Mouse (Mus musculus) hindbrain, embryonic 13.5 days (tissue): ENCODE measurements around the gene Ctcf. TPM values are rescaled to one million over a fixed set of nuclear protein-coding genes. Genes with fewer than 3 reads are reported as not detected.
A peak's percentile ranks its signal among the peaks of the same experiment; 100 is the strongest.

Source experiments
- ATAC-seq: fragments of 200-750 bp; cut with Nextera tagmentation; 2 replicates; pipeline ENCODE4 v1.8.0; 2017; ENCODE audit warnings: moderate TSS enrichment; ENCODE audit not compliant: low FRiP score
- H3K27ac ChIP-seq: fragments of 300-500 bp; sonication (generic); 2 replicates; pipeline ENCODE4 v1.5.1; 2015; ENCODE audit warnings: inconsistent platforms, mild to moderate bottlenecking, moderate library complexity
- H3K27me3 ChIP-seq: fragments of 300-500 bp; sonication (generic); 2 replicates; pipeline ENCODE4 v1.6.1; 2015; ENCODE audit warnings: mild to moderate bottlenecking, inconsistent platforms
- H3K36me3 ChIP-seq: fragments of 300-500 bp; sonication (generic); 2 replicates; pipeline ENCODE4 v1.6.1; 2015; ENCODE audit warnings: mild to moderate bottlenecking, inconsistent platforms
- H3K4me1 ChIP-seq: fragments of 300-500 bp; sonication (generic); replicated peaks from 2 replicates; pipeline ENCODE4 v1.6.1; 2015; ENCODE audit warnings: inconsistent platforms
- H3K4me2 ChIP-seq: fragments of 300-500 bp; sonication (generic); 2 replicates; pipeline ENCODE4 v1.6.1; 2015; ENCODE audit warnings: inconsistent platforms, mild to moderate bottlenecking, moderate library complexity
- H3K4me3 ChIP-seq: fragments of 300-500 bp; sonication (generic); 2 replicates; pipeline ENCODE4 v1.5.1; 2015; ENCODE audit warnings: mild to moderate bottlenecking, inconsistent platforms
- H3K9ac ChIP-seq: fragments of 300-500 bp; sonication (generic); 2 replicates; pipeline ENCODE4 v1.6.1; 2015; ENCODE audit warnings: mild to moderate bottlenecking, inconsistent platforms
- H3K9me3 ChIP-seq: fragments of 300-500 bp; sonication (generic); 2 replicates; pipeline ENCODE4 v1.6.1; 2016; ENCODE audit warnings: inconsistent platforms
- WGBS: fragments of 180-500 bp; shearing (Covaris S2); methylation state at CpG from one replicate; pipeline ENCODE4 v1.1.7; 2015; 5-methylcytosine and 5-hydroxymethylcytosine counted together
- polyA plus RNA-seq: library from polyadenylated mRNA; unstranded; fragments of >200 nt; fragmentation: Nextera tagmentation; extraction: Ambion mirVana; gene quantifications from 2 replicates; pipeline ENCODE4 v1.2.1, GENCODE M21; 2015

Gene Ctcf
- polyA plus RNA-seq, 1 experiment from 2014 or later, result 114 TPM

- Histone ChIP-seq H3K9me3 (no peaks in the 10 kb centered on the region), H3K4me1 (peaks cover 39% of the 10 kb centered on the region), H3K36me3 (peaks cover 86% of the 10 kb centered on the region), H3K4me3 (no peak overlapping the region), H3K27me3 (peaks cover 16% of the 10 kb centered on the region), H3K9ac (0 out of 2 replicates have a peak overlapping the region, but pooled peaks have one; percentile 8), H3K27ac (no peak overlapping the region), H3K4me2 (no peak overlapping the region)
- WGBS, result 95% methylated on average over 19 of the region's 19 CpGs
- no peak for ATAC-seq
These were observed 17.3 kb upstream of the Ctcf start for GRCm38 (mm10) chr8:105618892-105619591.

- Histone ChIP-seq H3K4me1 (peaks cover 40% of the 10 kb centered on the region), H3K9me3 (no peaks in the 10 kb centered on the region), H3K9ac (no peak overlapping the region), H3K4me2 (no peak overlapping the region), H3K36me3 (peaks cover 81% of the 10 kb centered on the region), H3K4me3 (no peak overlapping the region), H3K27ac (no peak overlapping the region), H3K27me3 (peaks cover 4% of the 10 kb centered on the region; the same call in 1 of the 2 replicates)
- ATAC-seq, result no peak
- 89% methylated on average over 19 of the region's 19 CpGs for WGBS
These were observed 16.2 kb upstream of the Ctcf start for GRCm38 (mm10) chr8:105620211-105620610.

GRCm38 (mm10) chr8:105620946-105621720 is 15.2 kb upstream of the Ctcf start:
- ATAC-seq, result no peak
- Histone ChIP-seq H3K4me2 (no peak overlapping the region), H3K27me3 (no peaks in the 10 kb centered on the region), H3K4me3 (no peak overlapping the region), H3K9ac (peak overlapping the region; percentile 49; the same call in 1 of the 2 replicates), H3K27ac (peak overlapping the region; percentile 79), H3K9me3 (no peaks in the 10 kb centered on the region), H3K4me1 (peaks cover 47% of the 10 kb centered on the region), H3K36me3 (peaks cover 72% of the 10 kb centered on the region)
- WGBS, result 90% methylated on average over 21 of the region's 21 CpGs

GRCm38 (mm10) chr8:105621841-105622240 is 14.5 kb upstream of the Ctcf start:
- Histone ChIP-seq H3K4me3 (no peak overlapping the region), H3K36me3 (peaks cover 65% of the 10 kb centered on the region), H3K4me1 (peaks cover 48% of the 10 kb centered on the region), H3K4me2 (no peak overlapping the region), H3K27me3 (no peaks in the 10 kb centered on the region), H3K9ac (peak overlapping the region; percentile 49), H3K27ac (peak overlapping the region; percentile 79), H3K9me3 (no peaks in the 10 kb centered on the region)
- ATAC-seq, result peak; percentile 29; the same call in 1 of the 2 replicates
- 44% methylated on average over 4 of the region's 4 CpGs for WGBS

GRCm38 (mm10) chr8:105622421-105622920 is 13.9 kb upstream of the Ctcf start:
- Histone ChIP-seq H3K36me3 (peaks cover 59% of the 10 kb centered on the region), H3K27me3 (no peaks in the 10 kb centered on the region), H3K4me3 (no peak overlapping the region), H3K27ac (peak overlapping the region; percentile 79), H3K9ac (peak overlapping the region; percentile 49), H3K4me1 (peaks cover 48% of the 10 kb centered on the region), H3K4me2 (no peak overlapping the region), H3K9me3 (no peaks in the 10 kb centered on the region)
- peak; percentile 84 for ATAC-seq
- 9% methylated on average over 8 of the region's 8 CpGs for WGBS

- Histone ChIP-seq H3K9me3 (no peaks in the 10 kb centered on the region), H3K4me2 (no peak overlapping the region), H3K36me3 (peaks cover 52% of the 10 kb centered on the region), H3K27me3 (no peaks in the 10 kb centered on the region), H3K27ac (0 out of 2 replicates have a peak overlapping the region, but pooled peaks have one; percentile 79), H3K9ac (peak overlapping the region; percentile 53), H3K4me3 (no peak overlapping the region), H3K4me1 (peaks cover 48% of the 10 kb centered on the region)
- ATAC-seq, result peak; percentile 7; the same call in 1 of the 2 replicates
- WGBS, result 32% methylated on average over 5 of the region's 5 CpGs
These were observed 13.2 kb upstream of the Ctcf start for GRCm38 (mm10) chr8:105623118-105623517.

- Histone ChIP-seq H3K36me3 (peaks cover 46% of the 10 kb centered on the region), H3K4me1 (peaks cover 48% of the 10 kb centered on the region), H3K9me3 (no peaks in the 10 kb centered on the region), H3K4me3 (no peak overlapping the region), H3K9ac (peak overlapping the region; percentile 29; the same call in 1 of the 2 replicates), H3K27me3 (no peaks in the 10 kb centered on the region), H3K27ac (0 out of 2 replicates have a peak overlapping the region, but pooled peaks have one; percentile 23), H3K4me2 (no peak overlapping the region)
- WGBS, result 50% methylated on average over 7 of the region's 7 CpGs
- ATAC-seq, result no peak
These were observed 12.6 kb upstream of the Ctcf start for GRCm38 (mm10) chr8:105623679-105624245.

- Histone ChIP-seq H3K4me1 (peaks cover 48% of the 10 kb centered on the region), H3K27ac (0 out of 2 replicates have a peak overlapping the region, but pooled peaks have one; percentile 23), H3K9me3 (no peaks in the 10 kb centered on the region), H3K9ac (no peak overlapping the region; the same call in 1 of the 2 replicates), H3K4me3 (no peak overlapping the region), H3K36me3 (peaks cover 39% of the 10 kb centered on the region), H3K27me3 (no peaks in the 10 kb centered on the region), H3K4me2 (no peak overlapping the region)
- no peak for ATAC-seq
- 49% methylated on average over 3 of the region's 3 CpGs for WGBS
These were observed 12.0 kb upstream of the Ctcf start for GRCm38 (mm10) chr8:105624401-105624800.

- ATAC-seq, result no peak
- peaks cover 48% of the 10 kb centered on the region for H3K4me1 ChIP-seq
- no peak overlapping the region for H3K27ac ChIP-seq
- no peak overlapping the region for H3K4me3 ChIP-seq
- no peaks in the 10 kb centered on the region for H3K27me3 ChIP-seq
- no peaks in the 10 kb centered on the region for H3K9me3 ChIP-seq
- H3K9ac ChIP-seq, result no peak overlapping the region; the same call in 1 of the 2 replicates
- 82% methylated on average over 1 of the region's 1 CpGs for WGBS
- peaks cover 35% of the 10 kb centered on the region for H3K36me3 ChIP-seq
- no peak overlapping the region for H3K4me2 ChIP-seq
These were observed 11.5 kb upstream of the Ctcf start for GRCm38 (mm10) chr8:105624831-105625230.

- Histone ChIP-seq H3K4me3 (no peak overlapping the region), H3K4me1 (peaks cover 46% of the 10 kb centered on the region), H3K36me3 (peaks cover 23% of the 10 kb centered on the region), H3K27me3 (no peaks in the 10 kb centered on the region), H3K9ac (no peak overlapping the region), H3K4me2 (no peak overlapping the region), H3K27ac (0 out of 2 replicates have a peak overlapping the region, but pooled peaks have one; percentile 32), H3K9me3 (no peaks in the 10 kb centered on the region)
- ATAC-seq, result no peak
- WGBS, result 61% methylated on average over 1 of the region's 1 CpGs
These were observed 10.3 kb upstream of the Ctcf start for GRCm38 (mm10) chr8:105626086-105626485.

- no peaks in the 10 kb centered on the region for H3K9me3 ChIP-seq
- no peaks in the 10 kb centered on the region for H3K27me3 ChIP-seq
- peaks cover 4% of the 10 kb centered on the region for H3K36me3 ChIP-seq
- H3K4me2 ChIP-seq, result no peak overlapping the region
- no peak overlapping the region for H3K9ac ChIP-seq
- WGBS, result 98% methylated on average over 4 of the region's 4 CpGs
- peaks cover 15% of the 10 kb centered on the region for H3K4me1 ChIP-seq
- ATAC-seq, result no peak
- no peak overlapping the region for H3K27ac ChIP-seq
- H3K4me3 ChIP-seq, result no peak overlapping the region
These were observed 7.0 kb upstream of the Ctcf start for GRCm38 (mm10) chr8:105629337-105629736.
